Mouse (Mus musculus) cortical plate, adult 2 months (tissue): Measurements from ENCODE around the gene Mybpc3.

Experiments used
- CTCF ChIP-seq: fragments of 200-500 bp; IDR thresholded peaks from 2 replicates; pipeline ENCODE4 v1.5.1; 2011; ENCODE audit warnings: mild to moderate bottlenecking, control low read depth, low read length; ENCODE audit not compliant: insufficient read depth; ENCODE audit errors: extremely low read depth
- POLR2A ChIP-seq: fragments of 200-500 bp; IDR thresholded peaks from 2 replicates; pipeline ENCODE4 v1.6.1; 2011; ENCODE audit warnings: mild to moderate bottlenecking, low read length, control low read depth; ENCODE audit not compliant: insufficient read depth; ENCODE audit errors: extremely low read depth

- TF ChIP-seq CTCF = no peak
- no peak for TF ChIP-seq POLR2A
Observed at GRCm38 (mm10) chr2:91078314-91079025, 39.5 kb upstream of the Mybpc3 start.
